Mouse (Mus musculus) ES-Bruce4 (cell line): ENCODE measurements around the gene Eif4a3.

Experiments
- CTCF ChIP-seq: IDR thresholded peaks from one replicate; pipeline ENCODE4 v1.8.1; 2011; ENCODE audit warnings: low read depth, low read length
- EP300 ChIP-seq: IDR thresholded peaks from 2 replicates; pipeline ENCODE4 v1.6.1; 2011; ENCODE audit warnings: low read depth, low read length; ENCODE audit not compliant: insufficient read depth
- POLR2A ChIP-seq: IDR thresholded peaks from one replicate; pipeline ENCODE4 v1.8.1; 2011; ENCODE audit warnings: low read length; ENCODE audit not compliant: insufficient read depth

DNA sequence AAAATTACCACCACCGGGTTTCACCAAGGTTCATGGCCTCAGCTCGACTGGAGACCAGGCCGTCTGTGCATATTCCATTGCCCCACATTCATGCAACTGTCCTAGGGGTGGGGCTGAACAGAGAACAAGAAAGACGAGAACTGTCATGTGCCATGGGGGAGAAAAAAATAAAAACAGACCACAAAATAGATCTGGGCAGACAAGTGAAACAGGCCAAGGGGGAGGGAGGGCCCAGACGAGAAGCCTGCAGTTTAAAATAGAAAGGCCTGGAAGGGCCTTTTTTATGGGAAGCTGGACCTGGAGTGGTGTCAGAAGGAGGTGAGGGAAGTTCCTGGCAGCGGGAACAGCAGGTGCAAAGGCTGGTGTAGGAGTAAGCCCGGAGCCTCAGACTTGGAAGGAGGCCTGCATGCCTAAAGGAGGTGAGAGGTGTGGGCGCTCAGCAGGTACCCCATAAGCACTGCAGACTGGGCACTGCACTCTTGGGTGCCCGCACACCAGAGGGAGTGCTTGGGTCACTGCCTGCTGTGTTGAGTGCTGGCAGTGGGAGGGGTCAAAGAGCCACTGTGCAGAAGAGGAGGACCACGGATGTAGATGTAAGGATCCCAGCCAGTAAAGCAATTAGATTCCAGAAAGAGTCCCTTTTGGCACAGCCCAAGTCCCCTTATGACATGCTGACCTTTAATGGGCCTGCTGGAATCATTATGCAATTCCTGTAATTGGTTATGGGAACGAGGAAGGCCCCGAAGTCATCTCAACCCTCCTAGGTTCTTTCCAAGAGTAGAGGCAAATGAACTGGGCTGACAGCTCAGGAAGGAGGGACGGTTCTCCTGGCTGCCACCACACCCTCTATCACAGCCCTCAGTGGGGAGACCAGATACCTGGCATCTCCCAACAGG, 7.1 kb upstream of the Eif4a3 start:
- TF ChIP-seq EP300, result no peak
- TF ChIP-seq CTCF, result no peak
- no peak for TF ChIP-seq POLR2A
